Mouse (Mus musculus) hindbrain, embryonic 14.5 days (tissue): ENCODE data around the gene Col4a5. TPM values are rescaled to one million over a fixed set of nuclear protein-coding genes. Genes with fewer than 3 reads are reported as not detected.

Experiments
- ATAC-seq: fragments of 200-750 bp; cut with Nextera tagmentation; 2 replicates; pipeline ENCODE4 v1.8.0; 2017; ENCODE audit warnings: moderate number of reproducible peaks, mild to moderate bottlenecking, moderate TSS enrichment, moderate library complexity; ENCODE audit not compliant: low FRiP score
- DNase-seq: peaks from one replicate; pipeline ENCODE4 v3.0.0-alpha.2; 2015; ENCODE audit warnings: low spot score
- H3K27ac ChIP-seq: fragments of 300-500 bp; sonication (generic); 2 replicates; pipeline ENCODE4 v1.5.1; 2014; ENCODE audit warnings: mild to moderate bottlenecking, moderate library complexity
- H3K27me3 ChIP-seq: fragments of 300-500 bp; sonication (generic); 2 replicates; pipeline ENCODE4 v1.6.1; 2014; ENCODE audit warnings: mild to moderate bottlenecking, low read length, mixed read lengths; ENCODE audit not compliant: control insufficient read depth, insufficient read depth
- H3K36me3 ChIP-seq: fragments of 300-500 bp; sonication (generic); replicated peaks from 2 replicates; pipeline ENCODE4 v1.6.1; 2014; ENCODE audit not compliant: control insufficient read depth, insufficient read depth
- H3K4me1 ChIP-seq: fragments of 300-500 bp; sonication (generic); replicated peaks from 2 replicates; pipeline ENCODE4 v1.6.1; 2014; ENCODE audit warnings: antibody characterized with exemption, low read length, mixed read lengths; ENCODE audit not compliant: control insufficient read depth, insufficient read depth
- H3K4me2 ChIP-seq: fragments of 300-500 bp; sonication (generic); replicated peaks from 2 replicates; pipeline ENCODE4 v1.6.1; 2014; ENCODE audit warnings: mild to moderate bottlenecking, moderate library complexity
- H3K4me3 ChIP-seq: fragments of 300-500 bp; sonication (generic); replicated peaks from 2 replicates; pipeline ENCODE4 v1.5.1; 2014; ENCODE audit warnings: mild to moderate bottlenecking, low read length
- H3K9ac ChIP-seq: fragments of 300-500 bp; sonication (generic); 2 replicates; pipeline ENCODE4 v1.6.1; 2014
- H3K9me3 ChIP-seq: fragments of 300-500 bp; sonication (generic); 2 replicates; pipeline ENCODE4 v1.6.1; 2016; ENCODE audit warnings: low read length; ENCODE audit not compliant: control insufficient read depth
- WGBS: fragments of 180-500 bp; shearing (Covaris S2); extraction: QIAGEN DNeasy Blood & Tissue Kit; methylation state at CpG from one replicate; pipeline ENCODE4 v1.1.7; 2014; 5-methylcytosine and 5-hydroxymethylcytosine counted together
- polyA plus RNA-seq: library from polyadenylated mRNA; unstranded; fragments of >200 nt; fragmentation: Nextera tagmentation; extraction: Ambion mirVana; gene quantifications from 2 replicates; pipeline ENCODE4 v1.2.1, GENCODE M21; 2014

Gene Col4a5
- 13.9 and 15.9 TPM in 2 replicates for polyA plus RNA-seq

- WGBS, result 14% methylated on average over 13 of the region's 13 CpGs
- Histone ChIP-seq H3K4me1 (no peaks in the 10 kb centered on the region), H3K4me2 (peak within 1 kb of the TSS; percentile 66), H3K9me3 (no peaks in the 10 kb centered on the region), H3K27me3 (peaks cover 47% of the 10 kb centered on the region), H3K36me3 (no peaks in the 10 kb centered on the region), H3K9ac (peak within 1 kb of the TSS; percentile 44), H3K27ac (no peak within 1 kb of the TSS), H3K4me3 (peak within 1 kb of the TSS; percentile 38)
- ATAC-seq (peak; percentile 72; the same call in 1 of the 2 replicates), DNase-seq (peak; percentile 69)
Measured at GRCm38 (mm10) chrX:141475110-141475509, at the start of gene Col4a5. Col4a5 (plus strand) TSS chrX:141475385.

GRCm38 (mm10) chrX:141436780-141437179 lies 38.4 kb upstream of the Col4a5 start:
- Histone ChIP-seq H3K4me1 (no peaks in the 10 kb centered on the region), H3K9ac (no peak overlapping the region), H3K27me3 (peaks cover 20% of the 10 kb centered on the region), H3K36me3 (no peaks in the 10 kb centered on the region), H3K9me3 (no peaks in the 10 kb centered on the region), H3K4me2 (no peak overlapping the region), H3K4me3 (no peak overlapping the region), H3K27ac (no peak overlapping the region)
- DNase-seq (no peak), ATAC-seq (no peak)
- WGBS, result 89% methylated on average over 6 of the region's 6 CpGs

GRCm38 (mm10) chrX:141439423-141439822 lies 35.8 kb upstream of the Col4a5 start:
- Histone ChIP-seq H3K27me3 (peaks cover 29% of the 10 kb centered on the region), H3K36me3 (no peaks in the 10 kb centered on the region), H3K9me3 (no peaks in the 10 kb centered on the region), H3K4me2 (no peak overlapping the region), H3K9ac (no peak overlapping the region), H3K27ac (no peak overlapping the region), H3K4me3 (no peak overlapping the region), H3K4me1 (no peaks in the 10 kb centered on the region)
- 79% methylated on average over 2 of the region's 2 CpGs for WGBS
- no peak for ATAC-seq
- DNase-seq, result no peak

- ATAC-seq (no peak), DNase-seq (no peak)
- H3K27me3 ChIP-seq, result peaks cover 36% of the 10 kb centered on the region
- no peak overlapping the region for H3K4me2 ChIP-seq
- no peaks in the 10 kb centered on the region for H3K36me3 ChIP-seq
- H3K9ac ChIP-seq, result no peak overlapping the region
- H3K27ac ChIP-seq, result no peak overlapping the region
- H3K4me1 ChIP-seq, result no peaks in the 10 kb centered on the region
- no peak overlapping the region for H3K4me3 ChIP-seq
- no peaks in the 10 kb centered on the region for H3K9me3 ChIP-seq
- WGBS, result 84% methylated on average over 1 of the region's 1 CpGs
Measured at GRCm38 (mm10) chrX:141447936-141448335, 27.2 kb upstream of the Col4a5 start.

- ATAC-seq, result no peak
- Histone ChIP-seq H3K36me3 (no peaks in the 10 kb centered on the region), H3K4me3 (peak within 1 kb of the TSS; percentile 38), H3K27me3 (peaks cover 55% of the 10 kb centered on the region), H3K4me1 (no peaks in the 10 kb centered on the region), H3K27ac (no peak within 1 kb of the TSS), H3K9ac (no peak within 1 kb of the TSS), H3K4me2 (peak within 1 kb of the TSS; percentile 66), H3K9me3 (no peaks in the 10 kb centered on the region)
- no peak for DNase-seq
- 21% methylated on average over 16 of the region's 16 CpGs for WGBS
Measured at GRCm38 (mm10) chrX:141473470-141474302, 1.5 kb upstream of the Col4a5 start, which contains the start of gene Col4a6. Col4a6 (minus strand) TSS chrX:141474076.

GRCm38 (mm10) chrX:141475566-141476327 lies 562 bp downstream of the Col4a5 start:
- WGBS, result 22% methylated on average over 14 of the region's 14 CpGs

GRCm38 (mm10) chrX:141494545-141494944 lies 19.4 kb downstream of the Col4a5 start:
- H3K9ac ChIP-seq, result no peak overlapping the region
- no peak overlapping the region for H3K27ac ChIP-seq
- no peak for ATAC-seq
- H3K4me3 ChIP-seq, result no peak overlapping the region
- H3K27me3 ChIP-seq, result peaks cover 9% of the 10 kb centered on the region; the same call in 1 of the 2 replicates
- H3K9me3 ChIP-seq, result no peaks in the 10 kb centered on the region
- H3K36me3 ChIP-seq, result no peaks in the 10 kb centered on the region
- no peak for DNase-seq
- H3K4me2 ChIP-seq, result no peak overlapping the region
- no peaks in the 10 kb centered on the region for H3K4me1 ChIP-seq
- WGBS, result 57% methylated on average over 4 of the region's 4 CpGs

More at GRCm38 (mm10) chrX:141475566-141476327, 562 bp downstream of the Col4a5 start:
- Histone ChIP-seq H3K27ac (no peak overlapping the region), H3K9me3 (no peaks in the 10 kb centered on the region), H3K27me3 (peaks cover 44% of the 10 kb centered on the region), H3K4me3 (peak overlapping the region; percentile 38), H3K4me1 (no peaks in the 10 kb centered on the region), H3K4me2 (peak overlapping the region; percentile 66), H3K9ac (peak overlapping the region; percentile 44), H3K36me3 (no peaks in the 10 kb centered on the region)
- ATAC-seq (peak; percentile 51; the same call in 1 of the 2 replicates), DNase-seq (no peak)

GRCm38 (mm10) chrX:141503125-141503524 lies 27.9 kb downstream of the Col4a5 start:
- H3K36me3 ChIP-seq, result no peaks in the 10 kb centered on the region
- 77% methylated on average over 1 of the region's 1 CpGs for WGBS
- no peak for DNase-seq

GRCm38 (mm10) chrX:141533447-141533846 lies 58.3 kb downstream of the Col4a5 start:
- Histone ChIP-seq H3K9me3 (no peaks in the 10 kb centered on the region), H3K4me3 (no peak overlapping the region), H3K27ac (no peak overlapping the region), H3K4me1 (no peaks in the 10 kb centered on the region), H3K27me3 (0 out of 2 replicates have a peak, but pooled peaks cover 2% of the 10 kb centered on the region), H3K4me2 (no peak overlapping the region), H3K36me3 (no peaks in the 10 kb centered on the region), H3K9ac (no peak overlapping the region)
- no peak for ATAC-seq
- DNase-seq, result no peak

More at GRCm38 (mm10) chrX:141503125-141503524, 27.9 kb downstream of the Col4a5 start:
- Histone ChIP-seq H3K4me1 (no peaks in the 10 kb centered on the region), H3K27me3 (0 out of 2 replicates have a peak, but pooled peaks cover 4% of the 10 kb centered on the region), H3K4me3 (no peak overlapping the region), H3K9ac (no peak overlapping the region), H3K27ac (no peak overlapping the region), H3K4me2 (no peak overlapping the region), H3K9me3 (no peaks in the 10 kb centered on the region)
- no peak for ATAC-seq
